Mouse (Mus musculus): ENCODE results near the gene Angel2. TPM values are rescaled to one million over a fixed set of nuclear protein-coding genes. Genes with fewer than 3 reads are reported as not detected.
A peak's percentile ranks its signal among the peaks of the same experiment; 100 is the strongest.

Angel2 gene
- total and polyA plus RNA-seq, 2 experiments, result 11.7 to 20.4 TPM

DNA sequence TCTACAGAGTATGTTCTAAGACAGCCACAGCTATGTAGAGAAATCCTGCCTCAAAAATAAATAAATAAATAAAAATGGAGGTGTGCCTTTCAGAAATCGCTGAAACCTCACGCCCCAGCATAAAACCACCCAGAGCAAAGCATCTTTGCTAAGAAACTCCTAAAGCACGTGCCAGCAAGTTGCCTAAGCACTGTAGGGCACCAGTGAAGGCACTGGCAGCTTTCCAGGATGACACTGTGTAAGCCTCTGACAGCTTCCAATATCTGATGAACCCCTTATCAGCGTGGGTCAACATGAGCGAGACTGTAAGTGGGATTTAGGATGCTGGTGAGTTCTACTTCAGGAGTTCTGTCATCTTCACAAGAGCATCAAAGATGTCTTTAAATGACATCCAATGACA is 26.1 kb downstream of the Angel2 start:
- peak; percentile 30 for DNase-seq (ENCODE audit: extremely low read depth, low read depth, low spot score)
- TF ChIP-seq POLR2A (IDR thresholded peaks at IDR 0.05; ENCODE audit: extremely low read depth, insufficient read depth, low read length), result no peak
- TF ChIP-seq CTCF (IDR thresholded peaks at IDR 0.05; ENCODE audit: low read depth, low read length), result no peak
- Histone ChIP-seq H3K9ac (ENCODE audit: low read depth, low read length) (no peak overlapping the region), H3K36me3 (ENCODE audit: control insufficient read depth, insufficient read depth, low read length) (no peaks in the 10 kb centered on the region), H3K4me3 (ENCODE audit: insufficient read depth, low read depth, low read length) (no peak overlapping the region), H3K27ac (replicated peaks; ENCODE audit: insufficient read depth, low read depth, low read length) (no peak overlapping the region), H3K27me3 (ENCODE audit: control insufficient read depth, insufficient read depth, low read length) (no peaks in the 10 kb centered on the region), H3K4me1 (ENCODE audit: control insufficient read depth, insufficient read depth, low read length) (no peaks in the 10 kb centered on the region), H3K79me2 (ENCODE audit: control insufficient read depth, insufficient read depth, low read length) (no peaks in the 10 kb centered on the region)
- WGBS, result 47% methylated on average over 5 of the region's 5 CpGs

DNA sequence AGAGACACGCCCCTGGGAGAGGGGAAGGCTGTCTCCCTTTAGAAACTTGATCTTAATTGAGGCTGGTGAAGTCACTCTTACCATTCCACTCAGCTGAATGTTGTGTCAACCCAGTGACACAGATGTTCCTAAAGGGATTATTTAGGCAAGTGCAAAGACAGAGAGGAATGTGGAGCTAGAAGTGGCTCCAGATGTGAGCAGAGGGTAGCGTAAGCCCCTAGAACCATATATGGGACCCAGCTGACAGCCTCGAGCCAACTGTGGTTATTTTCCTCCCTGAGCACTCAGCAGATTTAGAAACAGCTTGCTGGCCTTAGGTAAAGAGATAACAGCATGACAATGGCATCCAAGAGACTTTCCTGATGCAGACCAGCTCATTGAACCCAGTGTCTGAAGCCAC is 28.1 kb downstream of the Angel2 start:
- Histone ChIP-seq H3K4me1 (ENCODE audit: control insufficient read depth, insufficient read depth, low read length) (no peaks in the 10 kb centered on the region), H3K27me3 (ENCODE audit: control insufficient read depth, insufficient read depth, low read length) (no peaks in the 10 kb centered on the region), H3K27ac (replicated peaks; ENCODE audit: insufficient read depth, low read depth, low read length) (no peak overlapping the region), H3K79me2 (ENCODE audit: control insufficient read depth, insufficient read depth, low read length) (no peaks in the 10 kb centered on the region), H3K36me3 (ENCODE audit: control insufficient read depth, insufficient read depth, low read length) (no peaks in the 10 kb centered on the region), H3K9ac (ENCODE audit: low read depth, low read length) (no peak overlapping the region), H3K4me3 (ENCODE audit: insufficient read depth, low read depth, low read length) (no peak overlapping the region)
- WGBS, result 84% methylated on average over 3 of the region's 3 CpGs
- TF ChIP-seq CTCF (IDR thresholded peaks at IDR 0.05; ENCODE audit: low read depth, low read length) (no peak), POLR2A (IDR thresholded peaks at IDR 0.05; ENCODE audit: extremely low read depth, insufficient read depth, low read length) (no peak)
- no peak for DNase-seq (ENCODE audit: extremely low read depth, low read depth, low spot score)

DNA sequence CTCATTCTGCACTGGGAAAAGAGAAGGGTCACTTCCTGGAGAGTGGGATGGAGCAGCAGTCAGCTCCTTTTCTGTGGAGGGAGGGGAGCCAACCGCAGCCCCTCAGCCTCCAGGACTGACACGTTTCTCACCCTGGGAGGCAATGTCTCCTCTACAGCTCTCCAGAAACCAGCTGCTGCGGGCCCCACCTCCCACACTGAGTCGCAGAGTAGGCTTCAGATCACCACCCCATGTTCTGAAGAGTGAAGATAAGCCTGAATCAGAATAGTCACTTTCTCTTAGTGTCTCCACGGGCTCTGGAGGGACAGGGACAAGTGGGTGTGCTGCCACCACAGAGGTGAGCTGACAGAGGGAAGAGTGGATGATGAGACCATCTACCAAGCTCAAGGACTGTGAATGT is 33.9 kb downstream of the Angel2 start:
- DNase-seq (ENCODE audit: extremely low read depth, low read depth, low spot score), result no peak
- Histone ChIP-seq H3K36me3 (ENCODE audit: control insufficient read depth, insufficient read depth, low read length) (no peaks in the 10 kb centered on the region), H3K79me2 (ENCODE audit: control insufficient read depth, insufficient read depth, low read length) (no peaks in the 10 kb centered on the region), H3K9ac (ENCODE audit: low read depth, low read length) (no peak overlapping the region), H3K27ac (replicated peaks; ENCODE audit: insufficient read depth, low read depth, low read length) (no peak overlapping the region), H3K4me1 (ENCODE audit: control insufficient read depth, insufficient read depth, low read length) (no peaks in the 10 kb centered on the region), H3K27me3 (ENCODE audit: control insufficient read depth, insufficient read depth, low read length) (no peaks in the 10 kb centered on the region), H3K4me3 (ENCODE audit: insufficient read depth, low read depth, low read length) (no peak overlapping the region)
- no peak for TF ChIP-seq POLR2A (IDR thresholded peaks at IDR 0.05; ENCODE audit: extremely low read depth, insufficient read depth, low read length)
- no peak for TF ChIP-seq CTCF (IDR thresholded peaks at IDR 0.05; ENCODE audit: low read depth, low read length)
- 84% methylated on average over 5 of the region's 5 CpGs for WGBS

DNA sequence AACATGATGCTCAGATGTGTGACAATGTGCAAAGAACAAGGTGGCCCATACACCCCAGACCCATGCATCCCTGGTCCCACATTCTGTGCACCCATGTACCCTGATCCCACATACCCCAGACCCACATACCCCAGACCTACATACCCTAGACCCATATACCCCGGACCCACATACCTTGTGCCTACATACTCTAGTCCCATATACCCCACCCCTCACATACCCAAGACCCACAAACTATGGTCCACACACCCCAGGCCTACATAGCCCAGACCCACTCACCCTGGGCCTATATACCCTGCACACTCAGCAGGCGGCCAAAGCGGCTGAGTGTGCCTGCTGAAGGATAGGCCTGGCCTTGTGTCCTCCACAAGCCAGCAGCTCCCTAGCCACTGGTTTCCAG is 37.8 kb downstream of the Angel2 start:
- H3K4me3 ChIP-seq (ENCODE audit: insufficient read depth, low read depth, low read length), result no peak overlapping the region
- no peak overlapping the region for H3K9ac ChIP-seq (ENCODE audit: low read depth, low read length)
- no peaks in the 10 kb centered on the region for H3K79me2 ChIP-seq (ENCODE audit: control insufficient read depth, insufficient read depth, low read length)
- H3K27me3 ChIP-seq (ENCODE audit: control insufficient read depth, insufficient read depth, low read length), result no peaks in the 10 kb centered on the region
- no peaks in the 10 kb centered on the region; the same call in 1 of the 2 replicates for H3K4me1 ChIP-seq (ENCODE audit: control insufficient read depth, insufficient read depth, low read length)
- WGBS, result 96% methylated on average over 3 of the region's 3 CpGs
- TF ChIP-seq POLR2A (IDR thresholded peaks at IDR 0.05; ENCODE audit: extremely low read depth, insufficient read depth, low read length) (no peak), CTCF (IDR thresholded peaks at IDR 0.05; ENCODE audit: low read depth, low read length) (no peak)
- no peaks in the 10 kb centered on the region for H3K36me3 ChIP-seq (ENCODE audit: control insufficient read depth, insufficient read depth, low read length)
- H3K27ac ChIP-seq (replicated peaks; ENCODE audit: insufficient read depth, low read depth, low read length), result no peak overlapping the region
- DNase-seq (ENCODE audit: extremely low read depth, low read depth, low spot score), result no peak

DNA sequence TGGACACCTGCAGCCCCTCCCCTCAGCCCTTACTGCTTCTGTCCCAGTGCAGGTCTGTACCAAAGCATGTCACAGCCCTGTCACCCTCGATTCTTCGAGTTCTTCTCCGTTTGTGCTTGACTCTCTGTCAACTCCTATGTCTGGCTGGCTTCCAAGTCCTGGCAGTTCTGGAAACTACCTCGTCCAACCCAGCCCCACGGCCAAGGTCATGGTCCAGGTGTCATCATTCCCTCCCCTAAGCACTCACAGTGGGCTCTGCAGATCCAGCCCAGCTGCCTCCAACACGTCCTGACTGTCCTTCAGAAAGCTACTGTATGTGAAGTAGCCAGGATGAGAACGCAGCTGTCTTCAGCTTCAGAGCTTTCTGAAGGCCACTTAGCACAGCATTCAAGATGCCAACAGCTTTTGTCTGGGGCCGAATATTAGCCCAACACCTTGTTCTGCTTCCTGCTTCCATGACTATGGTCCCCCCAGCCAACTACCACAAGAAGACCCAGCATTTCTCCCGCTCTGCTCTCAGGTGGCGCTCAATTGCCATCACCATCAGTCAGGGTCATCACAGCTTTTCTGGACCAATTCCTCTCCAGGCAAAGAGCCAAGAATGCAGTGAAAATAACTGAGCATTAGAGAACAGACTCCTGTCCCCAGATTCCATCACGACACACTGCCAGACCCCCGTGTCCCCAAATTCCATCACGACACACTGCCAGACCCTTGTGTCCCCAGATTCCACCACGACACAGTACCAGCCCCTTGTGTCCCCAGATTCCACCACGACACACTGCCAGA is 40.3 kb downstream of the Angel2 start:
- H3K4me1 ChIP-seq (ENCODE audit: control insufficient read depth, insufficient read depth, low read length), result no peaks in the 10 kb centered on the region; the same call in 1 of the 2 replicates
- no peak for TF ChIP-seq CTCF (IDR thresholded peaks at IDR 0.05; ENCODE audit: low read depth, low read length)
- TF ChIP-seq POLR2A (IDR thresholded peaks at IDR 0.05; ENCODE audit: extremely low read depth, insufficient read depth, low read length), result no peak
- no peak overlapping the region for H3K27ac ChIP-seq (replicated peaks; ENCODE audit: insufficient read depth, low read depth, low read length)
- no peaks in the 10 kb centered on the region for H3K36me3 ChIP-seq (ENCODE audit: control insufficient read depth, insufficient read depth, low read length)
- H3K27me3 ChIP-seq (ENCODE audit: control insufficient read depth, insufficient read depth, low read length), result no peaks in the 10 kb centered on the region
- H3K4me3 ChIP-seq (ENCODE audit: insufficient read depth, low read depth, low read length), result no peak overlapping the region
- no peak overlapping the region for H3K9ac ChIP-seq (ENCODE audit: low read depth, low read length)
- no peaks in the 10 kb centered on the region for H3K79me2 ChIP-seq (ENCODE audit: control insufficient read depth, insufficient read depth, low read length)
- WGBS, result 55% methylated on average over 15 of the region's 15 CpGs
- DNase-seq (ENCODE audit: extremely low read depth, low read depth, low spot score), result peak; percentile 55

DNA sequence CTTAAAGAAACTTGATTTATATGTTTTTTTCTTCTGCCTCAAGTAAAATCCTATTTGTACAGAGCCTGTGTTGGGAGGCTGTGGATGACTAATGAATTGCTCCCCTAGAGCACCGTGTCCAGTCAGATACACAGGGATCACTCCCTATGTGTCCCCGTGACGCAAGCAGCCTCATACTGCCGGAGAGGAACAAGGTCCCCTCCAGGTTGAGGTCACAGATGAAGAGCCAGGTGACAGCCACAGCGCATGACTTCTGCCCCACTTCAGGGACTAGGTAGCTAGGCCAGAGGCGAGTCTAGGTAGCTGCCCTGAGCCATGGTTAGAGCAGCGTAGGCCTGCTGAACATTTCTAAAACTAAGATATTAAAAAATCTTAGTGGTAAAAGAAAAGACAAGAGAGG is 43.1 kb downstream of the Angel2 start:
- Histone ChIP-seq H3K36me3 (ENCODE audit: control insufficient read depth, insufficient read depth, low read length) (no peaks in the 10 kb centered on the region), H3K4me1 (ENCODE audit: control insufficient read depth, insufficient read depth, low read length) (no peaks in the 10 kb centered on the region; the same call in 1 of the 2 replicates), H3K4me3 (ENCODE audit: insufficient read depth, low read depth, low read length) (no peak overlapping the region), H3K9ac (ENCODE audit: low read depth, low read length) (no peak overlapping the region), H3K27me3 (ENCODE audit: control insufficient read depth, insufficient read depth, low read length) (no peaks in the 10 kb centered on the region), H3K27ac (replicated peaks; ENCODE audit: insufficient read depth, low read depth, low read length) (no peak overlapping the region), H3K79me2 (ENCODE audit: control insufficient read depth, insufficient read depth, low read length) (no peaks in the 10 kb centered on the region)
- no peak for TF ChIP-seq CTCF (IDR thresholded peaks at IDR 0.05; ENCODE audit: low read depth, low read length)
- TF ChIP-seq POLR2A (IDR thresholded peaks at IDR 0.05; ENCODE audit: extremely low read depth, insufficient read depth, low read length), result no peak
- DNase-seq (ENCODE audit: extremely low read depth, low read depth, low spot score), result peak; percentile 65
- WGBS, result 49% methylated on average over 7 of the region's 7 CpGs
